Mouse (Mus musculus) hindlimb bud, embryonic 11.5 days (tissue): ENCODE results near the gene Nif3l1.

ENCODE experiments used
- DNase-seq: peaks from one replicate; pipeline ENCODE4 v3.0.0-alpha.2; 2012; ENCODE audit warnings: low read depth, low spot score; ENCODE audit errors: extremely low spot score

The Nif3l1 gene

DNA sequence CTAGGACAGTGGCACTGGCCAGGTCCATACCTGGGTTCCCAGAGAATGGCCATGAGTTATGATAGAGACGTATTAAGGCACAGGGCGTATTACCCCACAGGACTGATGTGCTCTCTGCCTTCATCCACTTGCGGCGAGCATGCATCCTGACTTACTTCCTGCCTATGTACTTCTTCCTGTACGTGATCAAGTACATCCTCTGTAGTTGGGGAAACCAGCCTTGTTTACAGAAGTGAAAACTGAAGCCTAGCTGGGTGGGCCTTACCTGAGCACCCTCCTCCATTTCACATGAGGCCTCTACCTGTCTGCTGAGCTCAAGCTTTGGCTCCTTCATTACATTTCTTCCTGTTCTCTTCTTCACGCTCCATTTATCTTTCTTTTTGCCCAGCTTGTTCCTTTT lies 9.4 kb downstream of the Nif3l1 start:
- DNase-seq: no peak

DNA sequence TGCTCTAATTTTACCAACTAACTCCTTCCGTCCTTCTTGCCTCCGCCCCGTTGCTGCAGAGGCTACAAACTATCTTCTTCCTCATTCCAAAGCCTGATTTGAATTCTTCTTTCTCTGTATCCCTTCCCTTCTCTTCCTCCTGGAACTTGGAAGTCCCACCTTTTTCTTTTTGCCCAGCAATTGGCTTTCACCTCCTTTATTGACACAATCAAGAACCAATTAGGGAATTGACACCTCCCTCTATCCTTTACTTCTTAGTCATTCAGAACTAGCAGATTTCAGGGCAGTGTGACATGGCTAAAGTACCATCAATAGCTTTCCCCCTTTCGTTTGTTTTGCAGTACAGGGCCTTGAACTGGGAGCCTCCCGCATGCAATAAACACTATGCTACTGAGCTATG lies 13.2 kb downstream of the Nif3l1 start:
- no peak for DNase-seq

DNA sequence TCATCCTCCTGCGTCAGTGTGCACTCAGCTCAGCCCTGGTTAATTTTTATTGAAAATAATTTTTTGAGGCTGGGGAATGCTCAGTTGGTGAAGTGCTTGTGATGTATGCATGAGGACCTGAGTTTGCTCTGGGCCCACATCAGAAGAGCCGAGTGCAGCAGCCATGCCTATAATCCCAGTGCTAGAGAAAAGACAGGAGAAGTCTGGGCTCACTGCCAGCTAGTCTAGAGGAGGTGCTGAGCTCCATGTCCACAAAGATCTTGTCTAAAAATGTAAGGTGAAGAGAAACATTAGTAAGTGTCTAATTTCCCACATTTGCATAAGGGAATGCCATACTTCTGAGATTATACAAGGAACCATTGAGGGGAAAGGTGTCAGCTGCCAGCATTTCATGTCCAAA lies 13.9 kb downstream of the Nif3l1 start:
- no peak for DNase-seq

DNA sequence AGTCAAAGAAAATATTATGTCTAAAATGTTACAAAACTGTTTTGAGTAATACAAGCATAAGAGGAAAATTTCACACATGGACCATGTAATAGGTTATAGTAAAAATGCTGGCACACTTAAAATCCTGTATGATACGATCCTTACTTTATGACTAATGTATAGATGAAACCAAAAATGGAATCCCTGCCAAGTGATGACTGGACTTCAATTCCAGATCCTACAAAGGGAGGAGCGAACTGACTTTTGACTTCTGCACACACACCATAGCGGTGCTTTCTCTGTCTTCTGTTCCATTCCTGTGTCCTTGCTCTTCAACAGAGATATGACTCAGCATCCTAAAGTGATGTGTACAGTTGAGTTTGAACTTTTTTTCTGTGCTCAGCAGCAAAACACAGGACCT lies 15.6 kb downstream of the Nif3l1 start:
- no peak for DNase-seq

DNA sequence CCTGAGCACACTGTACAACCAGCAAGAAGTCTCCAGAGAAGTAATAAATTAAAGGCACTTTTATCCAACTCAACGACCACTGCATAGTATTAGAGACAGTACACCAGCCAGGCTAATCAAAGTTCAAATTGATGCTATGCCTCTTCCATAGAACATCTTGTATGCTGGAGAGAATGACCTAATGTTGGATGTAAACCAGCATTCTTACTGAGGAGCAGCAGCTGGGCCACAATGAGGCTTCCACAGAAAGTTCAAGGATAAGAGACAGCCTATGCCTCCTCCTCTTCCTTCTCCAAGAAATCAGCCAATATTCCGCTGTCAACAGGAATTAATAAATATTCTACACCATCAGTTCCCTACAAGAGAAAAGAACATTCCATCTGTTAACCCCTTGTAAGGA lies 19.0 kb downstream of the Nif3l1 start:
- DNase-seq: no peak

DNA sequence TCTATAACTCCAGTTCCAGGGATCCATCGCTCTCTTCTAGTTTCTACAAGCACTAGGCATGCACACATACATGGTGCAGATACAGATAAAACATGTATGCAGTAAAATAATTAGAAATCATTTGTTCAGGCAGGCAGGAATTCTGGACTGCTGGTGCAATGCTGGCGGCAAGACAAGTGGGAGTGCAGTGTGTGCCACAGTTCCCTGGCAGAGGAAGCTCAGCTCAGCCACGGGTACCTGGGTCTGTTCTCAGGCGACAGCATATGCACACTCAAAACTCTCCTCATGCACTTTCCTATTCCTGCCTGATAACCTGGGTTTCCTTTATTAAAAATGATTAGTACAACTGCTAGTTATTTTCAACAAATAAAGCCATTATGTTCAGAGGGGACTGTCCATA lies 20.1 kb downstream of the Nif3l1 start:
- no peak for DNase-seq

DNA sequence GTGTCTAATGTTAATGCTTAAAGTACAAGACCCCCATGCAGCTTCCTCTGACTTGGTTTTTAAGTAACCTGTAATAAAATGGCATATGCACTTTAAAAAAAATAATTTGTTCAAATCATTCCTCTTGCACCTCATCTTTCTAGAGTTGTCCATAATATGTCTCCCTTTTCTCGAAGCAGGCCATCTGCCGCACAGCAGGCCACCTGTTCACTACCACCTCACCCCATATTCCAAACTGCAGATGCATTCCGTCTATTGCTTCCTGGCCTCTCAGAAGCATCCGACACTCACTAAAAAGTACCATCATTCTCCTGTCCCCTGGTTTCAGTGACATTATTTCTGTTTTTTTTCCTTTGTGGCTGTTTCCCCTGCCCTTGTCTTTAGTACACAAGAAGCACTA lies 20.6 kb downstream of the Nif3l1 start:
- no peak for DNase-seq

DNA sequence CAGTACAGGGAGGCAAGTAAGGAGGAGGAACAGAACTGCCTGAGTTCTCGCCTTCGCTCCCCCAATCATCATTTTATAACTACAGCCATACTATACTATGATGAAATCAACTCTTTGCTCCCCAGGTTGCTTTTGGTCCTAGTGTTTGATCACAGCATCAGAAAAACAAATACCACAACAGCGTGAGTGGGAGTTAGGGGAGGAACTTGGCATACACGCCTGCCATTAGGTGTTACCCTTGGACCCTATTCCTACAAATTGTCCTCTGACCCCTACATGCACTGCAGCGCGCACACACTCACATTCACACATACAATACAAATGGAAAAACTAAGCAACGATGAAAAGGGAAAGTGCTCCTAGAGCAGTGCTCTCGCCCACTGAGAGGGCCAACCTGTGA lies 30.7 kb downstream of the Nif3l1 start:
- no peak for DNase-seq

DNA sequence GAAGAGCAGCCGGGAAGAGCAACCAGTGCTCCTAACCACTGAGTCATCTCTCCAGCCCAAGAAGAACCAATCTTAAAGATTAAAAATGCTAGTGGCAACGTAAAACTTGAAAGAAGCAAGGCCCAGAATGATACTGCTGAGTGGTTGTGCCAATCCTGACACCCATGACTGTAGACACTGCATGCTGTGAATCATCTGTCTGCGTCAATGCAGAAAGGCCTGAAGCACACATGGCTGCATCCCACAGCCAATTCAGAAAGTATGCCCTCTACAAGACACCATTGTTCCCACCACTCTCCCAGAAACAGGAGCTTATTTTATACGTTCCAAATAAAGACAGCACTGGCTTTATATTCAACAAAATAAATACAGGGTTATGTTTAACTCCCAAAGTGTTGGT lies 37.7 kb downstream of the Nif3l1 start:
- no peak for DNase-seq

DNA sequence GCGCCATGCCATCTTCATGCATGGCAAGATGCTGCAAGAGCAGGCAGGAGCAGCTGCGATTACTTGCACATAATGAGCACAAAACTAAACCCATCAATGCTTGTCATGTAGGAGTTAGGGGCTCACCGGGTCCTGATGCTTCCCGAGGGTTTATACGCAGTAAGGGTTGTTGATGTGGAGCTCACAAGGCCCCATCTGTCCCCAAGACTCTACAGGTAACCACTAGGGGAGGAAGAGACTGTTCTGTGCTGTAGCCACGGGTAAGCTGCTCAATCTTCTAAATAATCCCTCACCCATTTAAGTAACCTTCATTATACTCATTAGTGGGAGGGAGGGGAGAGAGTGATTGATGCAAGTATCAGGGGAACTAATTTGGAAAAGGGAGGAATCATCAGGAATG lies 50.7 kb downstream of the Nif3l1 start:
- DNase-seq: no peak

DNA sequence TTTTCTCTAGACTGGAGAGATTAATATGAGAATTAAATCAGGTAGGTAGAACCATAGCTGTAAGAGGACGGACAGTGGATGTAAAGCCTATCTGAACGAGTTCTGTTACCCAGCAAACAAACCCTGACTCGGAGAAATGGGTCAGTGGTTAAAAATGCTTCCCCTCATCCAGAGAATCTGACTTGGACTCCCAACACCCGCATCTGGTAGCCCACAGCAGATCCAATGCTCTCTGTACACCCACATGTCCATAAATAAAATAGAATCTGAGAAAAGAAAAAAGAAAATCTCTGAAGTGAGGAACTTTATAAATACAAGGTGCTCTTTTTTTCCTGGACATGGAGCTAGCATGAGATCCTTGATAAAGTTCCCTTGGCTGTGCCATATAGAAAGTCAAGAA lies 52.7 kb downstream of the Nif3l1 start:
- DNase-seq: no peak

DNA sequence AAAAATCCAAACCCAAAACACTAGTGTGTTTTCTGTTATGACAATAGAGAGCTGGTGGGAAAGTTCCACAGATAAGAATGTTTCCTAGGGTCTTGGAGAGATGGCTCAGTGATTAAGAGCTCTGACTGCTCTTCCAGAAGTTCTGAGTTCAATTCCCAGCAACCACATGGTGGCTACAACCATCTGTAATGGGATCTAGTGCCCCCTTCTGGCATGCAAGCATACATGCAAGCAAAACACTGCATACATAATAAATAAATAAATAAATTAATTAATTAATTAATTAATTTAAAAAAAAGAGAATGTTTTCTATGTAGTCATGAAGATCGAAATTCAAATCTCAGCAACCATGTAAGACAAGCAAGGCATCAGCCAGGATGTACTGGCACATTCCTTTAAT lies 53.8 kb downstream of the Nif3l1 start:
- no peak for DNase-seq

DNA sequence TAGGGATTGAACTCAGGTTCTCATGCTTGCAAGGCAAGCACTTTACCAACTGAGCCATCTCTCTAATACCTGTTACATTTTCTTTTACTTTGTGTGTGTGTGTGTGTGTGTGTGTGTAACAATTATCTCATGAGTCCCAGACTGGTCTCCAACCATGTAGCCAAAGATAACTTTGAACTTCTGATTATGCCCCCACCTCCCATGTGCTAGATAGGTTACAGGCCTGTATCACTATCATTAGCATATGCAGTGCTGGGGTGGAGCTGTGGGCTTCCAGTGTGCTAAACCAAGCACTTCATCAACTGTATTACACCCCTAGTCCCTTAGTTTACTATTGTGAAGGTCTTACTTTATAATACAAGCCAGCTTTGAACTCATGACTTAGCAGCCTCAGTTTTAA lies 58.2 kb downstream of the Nif3l1 start:
- no peak for DNase-seq

DNA sequence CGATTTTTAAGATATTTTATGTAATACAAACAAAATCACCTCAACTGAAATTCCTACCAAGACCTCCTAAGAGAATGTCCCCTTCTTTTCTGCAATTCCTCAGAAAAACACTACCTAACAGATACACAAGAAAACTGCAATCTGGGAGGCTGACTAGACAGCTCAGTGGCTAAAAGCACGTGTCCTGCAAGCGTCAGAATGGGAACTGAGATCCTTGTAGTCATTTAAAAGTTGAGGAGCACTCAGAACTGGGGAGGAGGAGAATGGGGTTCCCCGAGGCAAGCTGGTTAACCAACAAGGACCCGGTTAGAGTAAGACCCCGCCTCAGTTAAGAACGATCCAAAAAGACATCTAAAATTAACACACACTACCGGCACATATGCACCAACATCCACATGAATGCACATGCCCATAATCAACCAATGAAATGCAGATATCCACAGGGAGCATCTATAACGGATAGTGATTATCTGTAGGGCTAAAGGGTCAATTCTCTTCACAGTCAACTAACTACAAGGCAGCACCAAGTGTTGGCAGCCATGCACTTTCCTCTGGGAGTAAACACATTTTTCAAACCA lies 58.9 kb downstream of the Nif3l1 start:
- no peak for DNase-seq

DNA sequence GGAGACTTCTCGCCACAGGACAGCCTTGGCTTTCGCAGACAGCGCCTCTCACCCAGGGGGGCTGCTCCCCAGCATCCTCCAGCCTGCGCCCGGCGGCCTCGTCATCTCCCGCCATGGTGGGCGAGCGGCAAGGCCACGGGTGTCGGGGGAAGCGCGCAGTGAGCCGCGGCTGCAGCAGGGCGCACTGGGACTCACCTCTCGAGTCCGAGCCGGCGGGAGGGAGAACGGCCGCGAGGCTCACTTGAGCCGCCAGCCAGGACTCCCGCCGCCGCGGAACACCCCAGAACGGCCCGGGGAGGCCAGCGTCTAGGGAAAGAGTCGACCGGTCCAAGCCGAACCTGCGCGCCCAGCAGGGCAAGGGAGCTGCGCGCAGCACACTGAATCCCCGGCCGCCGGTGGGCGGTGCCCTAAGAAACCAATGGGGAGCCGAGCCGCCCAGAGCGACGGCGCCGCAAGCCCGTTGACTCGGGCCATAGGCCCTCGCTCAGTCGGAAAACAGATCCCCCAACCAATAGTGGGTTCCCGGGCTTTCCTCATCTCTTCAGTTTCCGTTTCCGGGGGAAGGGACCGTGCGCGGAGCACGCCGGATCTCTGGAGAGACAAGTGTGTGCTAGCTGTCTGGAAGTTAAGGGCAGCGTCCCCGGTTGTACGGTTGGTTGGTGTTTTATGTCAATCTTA lies 59.8 kb downstream of the Nif3l1 start, which contains the start of gene Orc2:
Orc2 (minus strand) TSS at position 533 of the 678 bp plus-strand sequence.
- peak; percentile 69 for DNase-seq

DNA sequence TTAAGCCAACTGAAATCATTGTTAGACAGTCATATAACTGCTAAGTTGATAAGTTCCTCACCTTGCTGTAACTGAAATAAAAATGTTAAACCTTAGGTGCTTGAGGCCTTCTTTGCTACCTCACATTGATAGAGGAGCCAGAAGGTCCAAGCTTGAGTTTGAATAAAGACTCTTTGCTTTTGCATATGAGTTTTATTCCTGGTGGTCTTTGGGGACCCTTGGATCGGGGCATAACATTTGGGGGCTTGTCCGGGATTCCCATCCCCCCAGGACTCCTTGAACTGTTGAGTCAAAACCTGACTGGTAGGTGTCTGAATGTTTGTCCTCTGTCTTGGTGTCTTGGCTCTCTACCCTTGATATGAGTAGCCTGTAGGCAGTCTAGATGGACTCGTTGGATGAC lies 62.3 kb downstream of the Nif3l1 start:
- DNase-seq: no peak
